Mouse (Mus musculus) kidney, embryonic 14.5 days (tissue): ENCODE data around the gene Glud1. TPM values are rescaled to one million over a fixed set of nuclear protein-coding genes. Genes with fewer than 3 reads are reported as not detected.

Experiments
- ATAC-seq: fragments of 200-750 bp; cut with Nextera tagmentation; 2 replicates; pipeline ENCODE4 v1.8.0; 2017; ENCODE audit warnings: moderate number of reproducible peaks, mild to moderate bottlenecking, moderate TSS enrichment, moderate library complexity; ENCODE audit not compliant: low FRiP score, low TSS enrichment
- H3K27ac ChIP-seq: fragments of 300-500 bp; sonication (generic); 2 replicates; pipeline ENCODE4 v1.5.1; 2014; ENCODE audit warnings: low read depth, mild to moderate bottlenecking, low read length, moderate library complexity, mixed read lengths
- H3K27me3 ChIP-seq: fragments of 300-500 bp; sonication (generic); 2 replicates; pipeline ENCODE4 v1.6.1; 2014; ENCODE audit warnings: mild to moderate bottlenecking, low read length; ENCODE audit not compliant: control insufficient read depth, insufficient read depth
- H3K36me3 ChIP-seq: fragments of 300-500 bp; sonication (generic); 2 replicates; pipeline ENCODE4 v1.6.1; 2014; ENCODE audit warnings: low read length, mixed read lengths; ENCODE audit not compliant: control insufficient read depth, insufficient read depth
- H3K4me1 ChIP-seq: fragments of 300-500 bp; sonication (generic); 2 replicates; pipeline ENCODE4 v1.6.1; 2014; ENCODE audit warnings: low read length, mixed read lengths; ENCODE audit not compliant: control insufficient read depth, insufficient read depth
- H3K4me2 ChIP-seq: fragments of 300-500 bp; sonication (generic); replicated peaks from 2 replicates; pipeline ENCODE4 v1.6.1; 2014; ENCODE audit warnings: low read depth, mild to moderate bottlenecking, low read length
- H3K4me3 ChIP-seq: fragments of 300-500 bp; sonication (generic); 2 replicates; pipeline ENCODE4 v1.5.1; 2014; ENCODE audit warnings: mild to moderate bottlenecking, low read length
- H3K9ac ChIP-seq: fragments of 300-500 bp; sonication (generic); 2 replicates; pipeline ENCODE4 v1.6.1; 2014; ENCODE audit warnings: low read depth, mild to moderate bottlenecking, low read length, moderate library complexity
- H3K9me3 ChIP-seq: fragments of 300-500 bp; sonication (generic); 2 replicates; pipeline ENCODE4 v1.6.1; 2016; ENCODE audit warnings: low read length; ENCODE audit not compliant: control insufficient read depth
- WGBS: fragments of 180-500 bp; shearing (Covaris S2); extraction: QIAGEN DNeasy Blood & Tissue Kit; methylation state at CpG from one replicate; pipeline ENCODE4 v1.1.7; 2014; 5-methylcytosine and 5-hydroxymethylcytosine counted together
- polyA plus RNA-seq: library from polyadenylated mRNA; unstranded; fragments of >200 nt; fragmentation: Nextera tagmentation; extraction: Ambion mirVana; gene quantifications from 2 replicates; pipeline ENCODE4 v1.2.1, GENCODE M21; 2014

Glud1 gene
- polyA plus RNA-seq, 1 experiment from 2014 or later, result 112 TPM

DNA sequence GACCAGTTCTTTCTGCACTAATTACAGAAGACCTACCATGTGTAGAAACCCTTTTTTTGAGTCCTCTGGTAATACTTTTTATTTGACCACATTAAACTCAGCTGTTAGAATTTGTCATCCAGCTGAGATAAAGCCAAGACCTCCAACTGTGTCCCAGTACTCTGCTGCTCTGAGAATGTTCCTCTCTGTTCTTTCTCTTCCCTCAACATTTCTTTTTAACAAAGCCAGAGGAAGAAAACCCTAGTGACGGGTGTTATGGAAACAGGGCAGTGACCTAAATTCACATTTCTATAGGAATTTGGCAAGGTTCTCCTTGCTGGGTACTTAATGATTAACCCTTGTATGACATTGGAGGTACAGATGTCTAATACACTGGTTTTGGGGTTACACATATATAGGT lies 28.9 kb downstream of the Glud1 start:
- Histone ChIP-seq H3K27me3 (no peaks in the 10 kb centered on the region), H3K36me3 (peaks cover 85% of the 10 kb centered on the region), H3K4me2 (no peak overlapping the region), H3K4me1 (no peaks in the 10 kb centered on the region), H3K9ac (no peak overlapping the region), H3K27ac (no peak overlapping the region), H3K4me3 (no peak overlapping the region), H3K9me3 (no peaks in the 10 kb centered on the region)
- 87% methylated on average over 1 of the region's 1 CpGs for WGBS
- ATAC-seq, result no peak

GRCm38 (mm10) chr14:34341993-34342392 lies 31.5 kb downstream of the Glud1 start:
- no peaks in the 10 kb centered on the region for H3K4me1 ChIP-seq
- 95% methylated on average over 4 of the region's 4 CpGs for WGBS
- peaks cover 61% of the 10 kb centered on the region for H3K36me3 ChIP-seq

DNA sequence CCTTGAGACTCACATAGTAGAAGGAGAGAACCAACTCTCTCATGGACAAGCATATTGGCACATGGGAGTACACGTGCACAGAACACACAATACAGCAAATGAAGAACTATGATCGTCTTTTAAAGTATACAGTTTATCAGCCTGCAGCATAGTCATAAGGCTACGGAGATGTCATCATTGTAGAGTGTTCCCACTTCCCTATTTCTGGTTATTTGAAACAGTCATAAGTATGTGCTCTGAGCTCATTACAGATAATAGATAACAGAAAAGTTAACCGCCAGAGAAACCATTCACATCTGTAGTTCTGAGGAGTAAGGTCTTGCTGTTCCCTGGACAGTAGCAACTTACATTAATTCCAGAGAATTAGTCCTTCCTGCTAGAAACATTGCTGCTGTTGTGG lies 32.6 kb downstream of the Glud1 start:
- Histone ChIP-seq H3K27ac (no peak overlapping the region), H3K4me2 (no peak overlapping the region), H3K9ac (no peak overlapping the region), H3K36me3 (peaks cover 50% of the 10 kb centered on the region), H3K4me1 (no peaks in the 10 kb centered on the region), H3K9me3 (no peaks in the 10 kb centered on the region), H3K27me3 (no peaks in the 10 kb centered on the region), H3K4me3 (no peak overlapping the region)
- no peak for ATAC-seq
- WGBS, result 90% methylated on average over 4 of the region's 4 CpGs

More at GRCm38 (mm10) chr14:34341993-34342392, 31.5 kb downstream of the Glud1 start:
- no peak for ATAC-seq
- Histone ChIP-seq H3K27me3 (no peaks in the 10 kb centered on the region), H3K4me2 (no peak overlapping the region), H3K4me3 (no peak overlapping the region), H3K27ac (no peak overlapping the region), H3K9me3 (no peaks in the 10 kb centered on the region), H3K9ac (no peak overlapping the region)

DNA sequence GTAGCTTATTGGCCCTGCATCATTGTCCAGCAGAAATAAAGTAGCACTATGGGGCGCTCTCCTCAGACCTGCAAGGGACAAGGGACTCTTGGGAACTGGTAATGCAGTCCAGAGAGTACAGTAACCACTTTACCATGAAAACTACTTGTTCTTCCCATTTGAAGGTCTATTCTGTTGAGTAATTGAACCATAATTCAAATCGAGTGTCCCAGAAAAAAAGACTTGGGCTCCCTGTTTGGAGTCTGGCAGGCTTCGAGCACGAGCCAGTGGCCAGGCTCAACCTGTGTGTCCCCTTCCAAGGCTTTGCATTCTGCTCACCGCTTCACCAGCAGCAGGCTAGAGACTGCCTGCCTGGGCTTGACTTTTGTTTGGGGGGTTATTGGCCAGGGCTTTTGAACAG lies 33.8 kb downstream of the Glud1 start:
- Histone ChIP-seq H3K36me3 (peaks cover 40% of the 10 kb centered on the region), H3K4me2 (no peak overlapping the region), H3K4me1 (no peaks in the 10 kb centered on the region), H3K9ac (no peak overlapping the region), H3K27ac (no peak overlapping the region), H3K4me3 (no peak overlapping the region), H3K9me3 (no peaks in the 10 kb centered on the region), H3K27me3 (no peaks in the 10 kb centered on the region)
- ATAC-seq, result no peak
- WGBS, result 88% methylated on average over 5 of the region's 5 CpGs

DNA sequence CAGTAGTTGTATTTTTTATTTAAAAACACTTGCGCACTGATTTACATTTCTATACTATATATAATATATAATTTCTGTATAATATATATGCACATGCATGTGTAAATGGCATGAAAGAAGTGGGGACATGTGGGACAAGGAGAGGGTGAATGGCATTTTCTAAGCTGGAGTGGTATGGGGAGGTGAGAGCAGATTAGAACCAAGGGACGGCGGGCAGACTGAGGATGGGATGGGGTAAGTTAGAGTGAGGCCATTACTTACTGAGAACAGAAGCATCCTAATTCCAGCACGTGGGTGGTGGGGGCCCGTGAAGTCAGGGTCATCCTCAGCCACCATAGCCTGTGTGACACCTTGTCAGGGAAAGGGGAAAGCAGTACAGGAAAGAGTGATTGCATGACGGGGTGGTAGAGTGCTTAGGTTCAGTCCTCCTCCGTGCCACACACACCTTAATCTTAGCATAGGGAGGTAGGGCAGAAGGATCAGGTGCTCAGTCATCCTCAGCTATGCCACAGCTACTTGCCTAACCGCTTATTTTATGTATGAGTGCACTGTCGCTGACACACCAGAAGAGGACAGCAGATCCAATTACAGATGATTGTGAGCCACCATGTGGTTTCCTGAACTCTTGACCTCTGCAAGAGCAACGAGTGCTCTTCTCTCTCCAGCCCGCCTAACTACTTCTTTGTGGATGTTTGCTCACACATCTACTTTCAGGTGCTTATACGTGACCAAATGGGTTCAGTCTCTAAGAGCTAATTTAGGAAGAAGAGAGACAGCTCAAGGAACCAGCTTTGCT lies 35.4 kb downstream of the Glud1 start:
- Histone ChIP-seq H3K4me1 (no peaks in the 10 kb centered on the region), H3K4me2 (no peak overlapping the region), H3K9ac (no peak overlapping the region), H3K9me3 (no peaks in the 10 kb centered on the region), H3K36me3 (peaks cover 28% of the 10 kb centered on the region), H3K27me3 (no peaks in the 10 kb centered on the region), H3K27ac (no peak overlapping the region), H3K4me3 (no peak overlapping the region)
- ATAC-seq, result peak; percentile 35; the same call in 1 of the 2 replicates
- WGBS, result 49% methylated on average over 12 of the region's 12 CpGs

DNA sequence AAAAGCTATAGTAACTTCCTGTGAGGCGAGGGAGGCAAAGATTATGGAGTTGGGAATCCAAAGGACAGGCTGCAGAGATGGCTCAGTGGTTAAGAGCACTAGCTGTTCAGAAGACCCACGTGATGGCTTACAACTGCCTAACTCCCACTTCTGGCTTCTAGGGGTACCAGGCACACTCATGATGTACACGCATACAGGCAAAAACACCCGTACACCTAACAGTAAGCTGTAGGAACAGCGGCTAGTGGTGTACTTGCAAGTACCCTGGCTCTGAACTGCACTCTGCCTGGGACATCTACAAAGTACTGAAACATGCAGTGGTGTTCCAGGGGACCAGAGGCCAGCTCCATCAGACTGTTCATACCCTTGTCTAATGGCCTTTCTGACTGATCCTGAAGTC lies 36.6 kb downstream of the Glud1 start:
- Histone ChIP-seq H3K4me3 (no peak overlapping the region), H3K9me3 (no peaks in the 10 kb centered on the region), H3K4me2 (no peak overlapping the region), H3K4me1 (no peaks in the 10 kb centered on the region), H3K27me3 (no peaks in the 10 kb centered on the region), H3K27ac (no peak overlapping the region), H3K9ac (no peak overlapping the region), H3K36me3 (peaks cover 19% of the 10 kb centered on the region)
- ATAC-seq, result no peak
- 91% methylated on average over 5 of the region's 5 CpGs for WGBS

GRCm38 (mm10) chr14:34348301-34348700 lies 37.8 kb downstream of the Glud1 start:
- Histone ChIP-seq H3K4me3 (no peak overlapping the region), H3K4me2 (no peak overlapping the region), H3K4me1 (no peaks in the 10 kb centered on the region), H3K9me3 (no peaks in the 10 kb centered on the region), H3K9ac (no peak overlapping the region), H3K27me3 (no peaks in the 10 kb centered on the region), H3K27ac (no peak overlapping the region), H3K36me3 (peaks cover 7% of the 10 kb centered on the region)
- 80% methylated on average over 7 of the region's 7 CpGs for WGBS
- ATAC-seq, result no peak

GRCm38 (mm10) chr14:34349007-34349406 lies 38.5 kb downstream of the Glud1 start:
- no peaks in the 10 kb centered on the region for H3K27me3 ChIP-seq
- H3K4me3 ChIP-seq, result no peak overlapping the region
- no peak for ATAC-seq
- no peak overlapping the region for H3K9ac ChIP-seq
- no peaks in the 10 kb centered on the region for H3K9me3 ChIP-seq
- WGBS, result 87% methylated on average over 8 of the region's 8 CpGs
- H3K4me2 ChIP-seq, result no peak overlapping the region
- H3K4me1 ChIP-seq, result no peaks in the 10 kb centered on the region
- peaks cover 4% of the 10 kb centered on the region; the same call in 1 of the 2 replicates for H3K36me3 ChIP-seq
- no peak overlapping the region for H3K27ac ChIP-seq

GRCm38 (mm10) chr14:34351660-34352059 lies 41.1 kb downstream of the Glud1 start:
- no peak for ATAC-seq
- Histone ChIP-seq H3K9me3 (no peaks in the 10 kb centered on the region), H3K36me3 (no peaks in the 10 kb centered on the region), H3K4me2 (no peak overlapping the region), H3K4me3 (no peak overlapping the region), H3K27ac (no peak overlapping the region), H3K27me3 (no peaks in the 10 kb centered on the region), H3K4me1 (no peaks in the 10 kb centered on the region), H3K9ac (no peak overlapping the region)
- 66% methylated on average over 3 of the region's 3 CpGs for WGBS
